Mouse (Mus musculus): ENCODE measurements at regions not wholly inside any gene's neighbourhood (a gene's known extent, or its start where the extent isn't known, plus 50 kb on each side); places are given as distances from the start of the nearest gene placed in this dataset.

DNA sequence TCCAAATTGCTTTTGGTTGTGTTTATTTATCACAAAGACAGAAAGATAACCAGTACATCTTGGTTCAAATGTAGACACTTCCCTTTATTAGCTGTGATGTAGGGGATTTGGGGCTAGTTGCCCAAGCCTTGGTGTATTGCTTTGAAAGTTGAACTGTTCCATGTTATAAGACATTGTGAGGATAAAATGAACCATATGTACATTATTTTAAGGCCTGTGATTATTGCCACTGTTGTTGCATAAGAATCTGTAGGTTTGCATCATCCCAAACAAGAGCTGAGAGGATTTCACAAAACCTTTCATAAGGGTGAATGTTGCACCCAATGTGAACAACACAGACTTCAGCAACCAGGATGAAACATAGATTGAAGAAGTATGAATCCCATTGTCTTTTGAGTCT lies 145.7 kb upstream of the Tnfaip3 start:
- H3K9me3 ChIP-seq (ENCODE audit: low read length): no peaks in the 10 kb centered on the region
- no peak overlapping the region for H3K4me3 ChIP-seq (ENCODE audit: low read depth, low read length)
- no peaks in the 10 kb centered on the region for H3K27me3 ChIP-seq (ENCODE audit: insufficient read depth, low read length)
- no peaks in the 10 kb centered on the region for H3K36me3 ChIP-seq (ENCODE audit: insufficient read depth, low read length)
- no peaks in the 10 kb centered on the region for H3K4me1 ChIP-seq (ENCODE audit: insufficient read depth, low read length)
- H3K4me2 ChIP-seq (ENCODE audit: low read depth, low read length, poor library complexity, severe bottlenecking): no peak overlapping the region
- H3K9ac ChIP-seq (replicated peaks; ENCODE audit: low read length, poor library complexity, severe bottlenecking): no peak overlapping the region
- ATAC-seq (ENCODE audit: low FRiP score): no peak
- no peak overlapping the region for H3K27ac ChIP-seq (ENCODE audit: low read depth, low read length)
- no peak for TF ChIP-seq CTCF (IDR thresholded peaks at IDR 0.05)
- DNase-seq (ENCODE audit: low spot score): no peak

DNA sequence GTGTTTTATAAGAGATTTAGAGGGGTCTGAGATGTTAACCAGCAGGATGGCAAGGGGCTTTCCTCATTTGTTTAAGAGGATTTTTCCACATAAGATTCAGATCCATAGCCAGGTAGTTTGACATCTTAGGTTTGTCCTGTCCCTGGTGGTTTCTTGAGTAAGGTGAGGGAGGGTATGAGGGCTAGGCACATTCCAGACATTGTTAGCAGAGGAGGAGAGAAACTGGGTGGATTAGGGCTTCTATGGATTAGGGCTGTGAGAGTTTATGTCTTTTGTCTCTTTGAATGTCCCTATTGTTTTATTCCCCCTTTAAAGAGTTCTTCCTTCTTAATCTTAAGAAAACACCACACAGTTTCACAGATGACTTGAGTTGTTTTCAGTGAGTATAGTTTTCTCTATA lies 138.6 kb upstream of the Tnfaip3 start:
- Histone ChIP-seq H3K36me3 (ENCODE audit: insufficient read depth, low read length) (no peaks in the 10 kb centered on the region), H3K27me3 (ENCODE audit: insufficient read depth, low read length) (no peaks in the 10 kb centered on the region), H3K4me3 (ENCODE audit: low read depth, low read length) (no peak overlapping the region), H3K9ac (replicated peaks; ENCODE audit: low read length, poor library complexity, severe bottlenecking) (no peak overlapping the region), H3K9me3 (ENCODE audit: low read length) (no peaks in the 10 kb centered on the region), H3K27ac (ENCODE audit: low read depth, low read length) (no peak overlapping the region), H3K4me2 (ENCODE audit: low read depth, low read length, poor library complexity, severe bottlenecking) (no peak overlapping the region), H3K4me1 (ENCODE audit: insufficient read depth, low read length) (no peaks in the 10 kb centered on the region)
- DNase-seq (ENCODE audit: low spot score) (no peak), ATAC-seq (ENCODE audit: low FRiP score) (no peak)
- no peak for TF ChIP-seq CTCF (IDR thresholded peaks at IDR 0.05)

DNA sequence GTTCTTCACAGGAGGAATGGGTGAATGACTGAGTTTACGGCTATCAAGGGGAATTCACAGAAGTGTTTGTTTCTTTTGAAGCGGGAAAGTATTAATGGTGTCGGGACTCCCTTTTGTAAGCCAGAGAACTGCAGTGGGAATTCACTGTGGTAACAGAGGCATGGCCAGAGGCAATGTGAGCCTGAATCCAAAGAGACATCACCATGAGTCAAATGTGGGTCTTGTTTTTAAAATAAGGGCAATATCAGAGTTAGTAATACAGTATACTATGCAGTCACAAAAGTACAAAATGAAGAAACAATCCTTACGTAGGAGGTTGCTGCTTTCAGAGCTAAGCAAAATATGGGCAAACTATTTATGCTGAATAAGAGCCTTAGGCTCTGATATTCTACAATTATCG lies 137.3 kb upstream of the Tnfaip3 start:
- DNase-seq (ENCODE audit: low spot score): no peak
- no peak overlapping the region for H3K4me3 ChIP-seq (ENCODE audit: low read depth, low read length)
- no peaks in the 10 kb centered on the region for H3K9me3 ChIP-seq (ENCODE audit: low read length)
- TF ChIP-seq CTCF (IDR thresholded peaks at IDR 0.05): no peak
- H3K36me3 ChIP-seq (ENCODE audit: insufficient read depth, low read length): no peaks in the 10 kb centered on the region
- no peak overlapping the region for H3K9ac ChIP-seq (replicated peaks; ENCODE audit: low read length, poor library complexity, severe bottlenecking)
- no peak overlapping the region for H3K4me2 ChIP-seq (ENCODE audit: low read depth, low read length, poor library complexity, severe bottlenecking)
- ATAC-seq (ENCODE audit: low FRiP score): no peak
- H3K4me1 ChIP-seq (ENCODE audit: insufficient read depth, low read length): no peaks in the 10 kb centered on the region
- H3K27me3 ChIP-seq (ENCODE audit: insufficient read depth, low read length): no peaks in the 10 kb centered on the region
- H3K27ac ChIP-seq (ENCODE audit: low read depth, low read length): no peak overlapping the region
- WGBS: 81% methylated on average over 5 of the region's 5 CpGs

GRCm38 (mm10) chr10:19150766-19151165 lies 135.3 kb upstream of the Tnfaip3 start:
- 93% methylated on average over 1 of the region's 1 CpGs for WGBS
- Histone ChIP-seq H3K27me3 (ENCODE audit: insufficient read depth, low read length) (no peaks in the 10 kb centered on the region), H3K27ac (ENCODE audit: low read depth, low read length) (no peak overlapping the region), H3K4me1 (ENCODE audit: insufficient read depth, low read length) (no peaks in the 10 kb centered on the region), H3K4me3 (ENCODE audit: low read depth, low read length) (no peak overlapping the region), H3K9ac (replicated peaks; ENCODE audit: low read length, poor library complexity, severe bottlenecking) (no peak overlapping the region), H3K9me3 (ENCODE audit: low read length) (no peaks in the 10 kb centered on the region), H3K4me2 (ENCODE audit: low read depth, low read length, poor library complexity, severe bottlenecking) (no peak overlapping the region), H3K36me3 (ENCODE audit: insufficient read depth, low read length) (no peaks in the 10 kb centered on the region)
- no peak for TF ChIP-seq CTCF (IDR thresholded peaks at IDR 0.05)
- no peak for DNase-seq (ENCODE audit: low spot score)
- no peak for ATAC-seq (ENCODE audit: low FRiP score)

DNA sequence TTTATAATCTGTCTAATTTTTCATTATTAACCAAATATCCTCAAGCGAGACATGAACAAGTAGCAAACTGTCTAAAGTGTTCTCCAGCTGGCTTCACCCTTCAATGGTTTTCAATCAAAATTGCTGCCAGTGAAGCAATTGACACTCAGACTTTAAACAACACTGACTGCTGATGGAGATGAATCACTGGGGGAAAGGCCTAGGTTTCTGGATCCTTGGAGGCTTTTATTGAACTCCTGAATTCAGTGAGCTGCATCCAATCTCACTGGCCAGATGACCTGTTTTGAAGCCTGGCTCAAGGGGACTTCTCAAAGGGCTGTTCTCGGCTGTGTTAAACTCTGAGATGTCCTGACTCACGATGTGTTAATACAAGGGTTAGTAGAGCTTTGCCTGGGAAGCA lies 134.5 kb upstream of the Tnfaip3 start:
- TF ChIP-seq CTCF (IDR thresholded peaks at IDR 0.05): no peak
- no peak overlapping the region for H3K27ac ChIP-seq (ENCODE audit: low read depth, low read length)
- H3K9me3 ChIP-seq (ENCODE audit: low read length): no peaks in the 10 kb centered on the region
- no peaks in the 10 kb centered on the region for H3K27me3 ChIP-seq (ENCODE audit: insufficient read depth, low read length)
- H3K9ac ChIP-seq (replicated peaks; ENCODE audit: low read length, poor library complexity, severe bottlenecking): no peak overlapping the region
- no peaks in the 10 kb centered on the region for H3K36me3 ChIP-seq (ENCODE audit: insufficient read depth, low read length)
- 51% methylated on average over 3 of the region's 3 CpGs for WGBS
- H3K4me2 ChIP-seq (ENCODE audit: low read depth, low read length, poor library complexity, severe bottlenecking): no peak overlapping the region
- H3K4me1 ChIP-seq (ENCODE audit: insufficient read depth, low read length): no peaks in the 10 kb centered on the region
- H3K4me3 ChIP-seq (ENCODE audit: low read depth, low read length): no peak overlapping the region
- DNase-seq (ENCODE audit: low spot score): no peak
- ATAC-seq (ENCODE audit: low FRiP score): no peak

- Histone ChIP-seq H3K4me3 (ENCODE audit: low read depth, low read length) (no peak overlapping the region), H3K27me3 (ENCODE audit: insufficient read depth, low read length) (no peaks in the 10 kb centered on the region), H3K9me3 (ENCODE audit: low read length) (no peaks in the 10 kb centered on the region), H3K4me2 (ENCODE audit: low read depth, low read length, poor library complexity, severe bottlenecking) (no peak overlapping the region), H3K9ac (replicated peaks; ENCODE audit: low read length, poor library complexity, severe bottlenecking) (no peak overlapping the region), H3K4me1 (ENCODE audit: insufficient read depth, low read length) (no peaks in the 10 kb centered on the region), H3K36me3 (ENCODE audit: insufficient read depth, low read length) (no peaks in the 10 kb centered on the region), H3K27ac (ENCODE audit: low read depth, low read length) (no peak overlapping the region)
- no peak for TF ChIP-seq CTCF (IDR thresholded peaks at IDR 0.05)
- no peak for DNase-seq (ENCODE audit: low spot score)
- 81% methylated on average over 4 of the region's 4 CpGs for WGBS
- no peak for ATAC-seq (ENCODE audit: low FRiP score)
Observed at GRCm38 (mm10) chr10:19149196-19149869, 133.9 kb upstream of the Tnfaip3 start.

Measured in midbrain, postnatal 0 days (tissue).